Mouse (Mus musculus): ENCODE results near the gene Dao. TPM values are rescaled to one million over a fixed set of nuclear protein-coding genes. Genes with fewer than 3 reads are reported as not detected.

Dao gene
- polyA plus RNA-seq, 1 experiment from 2014 or later = 3.4 TPM

- H3K4me3 ChIP-seq (replicated peaks) = no peak overlapping the region
- 77% methylated on average over 3 of the region's 3 CpGs for WGBS
- no peaks in the 10 kb centered on the region for H3K9me3 ChIP-seq
- no peaks in the 10 kb centered on the region for H3K27me3 ChIP-seq (replicated peaks)
- H3K4me1 ChIP-seq = 0 out of 2 replicates have a peak, but pooled peaks cover 3% of the 10 kb centered on the region
- no peak overlapping the region for H3K4me2 ChIP-seq
- ATAC-seq (ENCODE audit: insufficient read depth, low FRiP score, low read depth) = no peak
- no peaks in the 10 kb centered on the region for H3K36me3 ChIP-seq
- H3K9ac ChIP-seq = no peak overlapping the region
- no peak overlapping the region for H3K27ac ChIP-seq
Observed at GRCm38 (mm10) chr5:114032161-114032763, 28.8 kb downstream of the Dao start.

GRCm38 (mm10) chr5:114034393-114034792 is 30.9 kb downstream of the Dao start:
- H3K4me2 ChIP-seq = no peak overlapping the region
- H3K4me3 ChIP-seq (replicated peaks) = no peak overlapping the region
- ATAC-seq (ENCODE audit: insufficient read depth, low FRiP score, low read depth) = no peak
- 71% methylated on average over 7 of the region's 7 CpGs for WGBS
- H3K4me1 ChIP-seq = 0 out of 2 replicates have a peak, but pooled peaks cover 3% of the 10 kb centered on the region
- H3K9me3 ChIP-seq = no peaks in the 10 kb centered on the region
- H3K27ac ChIP-seq = no peak overlapping the region
- no peak overlapping the region for H3K9ac ChIP-seq
- H3K36me3 ChIP-seq = no peaks in the 10 kb centered on the region
- H3K27me3 ChIP-seq (replicated peaks) = no peaks in the 10 kb centered on the region

- H3K9ac ChIP-seq = no peak overlapping the region
- no peaks in the 10 kb centered on the region for H3K9me3 ChIP-seq
- 82% methylated on average over 10 of the region's 10 CpGs for WGBS
- H3K4me2 ChIP-seq = no peak overlapping the region
- H3K27ac ChIP-seq = no peak overlapping the region
- H3K4me1 ChIP-seq = 0 out of 2 replicates have a peak, but pooled peaks cover 3% of the 10 kb centered on the region
- no peaks in the 10 kb centered on the region for H3K36me3 ChIP-seq
- H3K27me3 ChIP-seq (replicated peaks) = no peaks in the 10 kb centered on the region
- no peak for ATAC-seq (ENCODE audit: insufficient read depth, low FRiP score, low read depth)
- H3K4me3 ChIP-seq (replicated peaks) = no peak overlapping the region
Observed at GRCm38 (mm10) chr5:114035111-114035510, 31.6 kb downstream of the Dao start.

GRCm38 (mm10) chr5:114040508-114040907 is 37.0 kb downstream of the Dao start:
- Histone ChIP-seq H3K9me3 (no peaks in the 10 kb centered on the region), H3K27ac (no peak overlapping the region), H3K4me3 (replicated peaks) (no peak overlapping the region), H3K4me1 (no peaks in the 10 kb centered on the region), H3K27me3 (replicated peaks) (no peaks in the 10 kb centered on the region), H3K4me2 (no peak overlapping the region), H3K9ac (no peak overlapping the region), H3K36me3 (no peaks in the 10 kb centered on the region)
- ATAC-seq (ENCODE audit: insufficient read depth, low FRiP score, low read depth) = 0 out of 2 replicates have a peak, but pooled peaks have one; percentile 32
- 33% methylated on average over 7 of the region's 8 CpGs for WGBS

- Histone ChIP-seq H3K9me3 (no peaks in the 10 kb centered on the region), H3K36me3 (no peaks in the 10 kb centered on the region), H3K27me3 (replicated peaks) (no peaks in the 10 kb centered on the region), H3K4me2 (peak overlapping the region; percentile 46), H3K27ac (peak overlapping the region; percentile 32; the same call in 1 of the 2 replicates), H3K9ac (no peak overlapping the region), H3K4me1 (no peaks in the 10 kb centered on the region), H3K4me3 (replicated peaks) (no peak overlapping the region)
- 70% methylated on average over 1 of the region's 1 CpGs for whole genome bisulfite sequencing
- ATAC-seq (ENCODE audit: insufficient read depth, low FRiP score, low read depth) = no peak
Observed at GRCm38 (mm10) chr5:114040911-114041310, 37.4 kb downstream of the Dao start.

- peak overlapping the region; percentile 46 for H3K4me2 ChIP-seq
- H3K27me3 ChIP-seq (replicated peaks) = no peaks in the 10 kb centered on the region
- no peak overlapping the region for H3K4me3 ChIP-seq (replicated peaks)
- peak; percentile 91 for ATAC-seq (ENCODE audit: insufficient read depth, low FRiP score, low read depth)
- H3K36me3 ChIP-seq = no peaks in the 10 kb centered on the region
- 12% methylated on average over 15 of the region's 15 CpGs for WGBS
- peak overlapping the region; percentile 32; the same call in 1 of the 2 replicates for H3K27ac ChIP-seq
- no peak overlapping the region for H3K9ac ChIP-seq
- H3K9me3 ChIP-seq = no peaks in the 10 kb centered on the region
- no peaks in the 10 kb centered on the region for H3K4me1 ChIP-seq
Observed at GRCm38 (mm10) chr5:114041327-114041930, 37.9 kb downstream of the Dao start.

GRCm38 (mm10) chr5:114043800-114044199 is 40.3 kb downstream of the Dao start:
- no peak overlapping the region for H3K9ac ChIP-seq
- H3K4me1 ChIP-seq = no peaks in the 10 kb centered on the region
- H3K27ac ChIP-seq = no peak overlapping the region
- H3K9me3 ChIP-seq = no peaks in the 10 kb centered on the region
- 72% methylated on average over 4 of the region's 4 CpGs for WGBS
- no peak for ATAC-seq (ENCODE audit: insufficient read depth, low FRiP score, low read depth)
- no peak overlapping the region for H3K4me3 ChIP-seq (replicated peaks)
- H3K36me3 ChIP-seq = no peaks in the 10 kb centered on the region
- no peaks in the 10 kb centered on the region for H3K27me3 ChIP-seq (replicated peaks)
- no peak overlapping the region for H3K4me2 ChIP-seq

GRCm38 (mm10) chr5:114045134-114045533 is 41.6 kb downstream of the Dao start:
- Histone ChIP-seq H3K27ac (no peak overlapping the region), H3K4me1 (no peaks in the 10 kb centered on the region), H3K9ac (no peak overlapping the region), H3K36me3 (no peaks in the 10 kb centered on the region), H3K27me3 (replicated peaks) (no peaks in the 10 kb centered on the region), H3K9me3 (no peaks in the 10 kb centered on the region), H3K4me3 (replicated peaks) (no peak overlapping the region), H3K4me2 (no peak overlapping the region)
- ATAC-seq (ENCODE audit: insufficient read depth, low FRiP score, low read depth) = no peak
- WGBS = 62% methylated on average over 1 of the region's 1 CpGs

- ATAC-seq (ENCODE audit: insufficient read depth, low FRiP score, low read depth) = no peak
- Histone ChIP-seq H3K4me2 (no peak overlapping the region), H3K9ac (no peak overlapping the region), H3K4me3 (replicated peaks) (no peak overlapping the region), H3K9me3 (no peaks in the 10 kb centered on the region), H3K27ac (no peak overlapping the region), H3K36me3 (no peaks in the 10 kb centered on the region), H3K4me1 (no peaks in the 10 kb centered on the region), H3K27me3 (replicated peaks) (no peaks in the 10 kb centered on the region)
- 60% methylated on average over 3 of the region's 3 CpGs for WGBS
Observed at GRCm38 (mm10) chr5:114046151-114046550, 42.6 kb downstream of the Dao start.

- no peak overlapping the region for H3K27ac ChIP-seq
- H3K36me3 ChIP-seq = no peaks in the 10 kb centered on the region
- WGBS = 53% methylated on average over 3 of the region's 3 CpGs
- ATAC-seq (ENCODE audit: insufficient read depth, low FRiP score, low read depth) = no peak
- no peaks in the 10 kb centered on the region for H3K9me3 ChIP-seq
- no peak overlapping the region for H3K9ac ChIP-seq
- H3K4me3 ChIP-seq (replicated peaks) = no peak overlapping the region
- H3K4me1 ChIP-seq = no peaks in the 10 kb centered on the region
- no peak overlapping the region for H3K4me2 ChIP-seq
- no peaks in the 10 kb centered on the region for H3K27me3 ChIP-seq (replicated peaks)
Observed at GRCm38 (mm10) chr5:114046604-114047003, 43.1 kb downstream of the Dao start.

- no peaks in the 10 kb centered on the region for H3K9me3 ChIP-seq
- no peak for ATAC-seq (ENCODE audit: insufficient read depth, low FRiP score, low read depth)
- H3K4me3 ChIP-seq (replicated peaks) = no peak overlapping the region
- no peaks in the 10 kb centered on the region for H3K27me3 ChIP-seq (replicated peaks)
- no peak overlapping the region for H3K4me2 ChIP-seq
- 0 out of 2 replicates have a peak, but pooled peaks cover 1% of the 10 kb centered on the region for H3K4me1 ChIP-seq
- 80% methylated on average over 5 of the region's 5 CpGs for WGBS
- no peak overlapping the region for H3K27ac ChIP-seq
- no peak overlapping the region for H3K9ac ChIP-seq
- H3K36me3 ChIP-seq = no peaks in the 10 kb centered on the region
Observed at GRCm38 (mm10) chr5:114047182-114047581, 43.7 kb downstream of the Dao start.

GRCm38 (mm10) chr5:114048731-114049308 is 45.3 kb downstream of the Dao start:
- no peaks in the 10 kb centered on the region for H3K27me3 ChIP-seq (replicated peaks)
- H3K9me3 ChIP-seq = no peaks in the 10 kb centered on the region
- no peak overlapping the region for H3K4me3 ChIP-seq (replicated peaks)
- ATAC-seq (ENCODE audit: insufficient read depth, low FRiP score, low read depth) = no peak
- H3K36me3 ChIP-seq = no peaks in the 10 kb centered on the region
- 0 out of 2 replicates have a peak, but pooled peaks cover 6% of the 10 kb centered on the region for H3K4me1 ChIP-seq
- no peak overlapping the region for H3K27ac ChIP-seq
- no peak overlapping the region for H3K9ac ChIP-seq
- no peak overlapping the region for H3K4me2 ChIP-seq
- 48% methylated on average over 12 of the region's 12 CpGs for WGBS

Measured in stomach, embryonic 15.5 days (tissue).